Mouse (Mus musculus) lung, embryonic 15.5 days (tissue): ENCODE data around the gene Fbxo7. TPM values are rescaled to one million over a fixed set of nuclear protein-coding genes. Genes with fewer than 3 reads are reported as not detected.
A peak's percentile ranks its signal among the peaks of the same experiment; 100 is the strongest.

Experiments
- ATAC-seq: fragments of 200-750 bp; cut with Nextera tagmentation; 2 replicates; pipeline ENCODE4 v1.8.0; 2017; ENCODE audit warnings: moderate number of reproducible peaks, borderline replicate concordance; ENCODE audit not compliant: low FRiP score, low TSS enrichment; ENCODE audit errors: extremely low read depth
- H3K27ac ChIP-seq: fragments of 300-500 bp; sonication (generic); 2 replicates; pipeline ENCODE4 v1.5.1; 2015; ENCODE audit warnings: moderate library complexity, mild to moderate bottlenecking, inconsistent platforms
- H3K27me3 ChIP-seq: fragments of 300-500 bp; sonication (generic); 2 replicates; pipeline ENCODE4 v1.6.1; 2015; ENCODE audit warnings: inconsistent platforms
- H3K36me3 ChIP-seq: fragments of 300-500 bp; sonication (generic); 2 replicates; pipeline ENCODE4 v1.6.1; 2015; ENCODE audit warnings: inconsistent platforms
- H3K4me1 ChIP-seq: fragments of 300-500 bp; sonication (generic); 2 replicates; pipeline ENCODE4 v1.6.1; 2015; ENCODE audit warnings: inconsistent platforms
- H3K4me2 ChIP-seq: fragments of 300-500 bp; sonication (generic); 2 replicates; pipeline ENCODE4 v1.6.1; 2015; ENCODE audit warnings: inconsistent platforms, mild to moderate bottlenecking, moderate library complexity
- H3K4me3 ChIP-seq: fragments of 300-500 bp; sonication (generic); 2 replicates; pipeline ENCODE4 v1.5.1; 2015; ENCODE audit warnings: mild to moderate bottlenecking, inconsistent platforms
- H3K9ac ChIP-seq: fragments of 300-500 bp; sonication (generic); 2 replicates; pipeline ENCODE4 v1.6.1; 2015; ENCODE audit warnings: inconsistent platforms
- H3K9me3 ChIP-seq: fragments of 300-500 bp; sonication (generic); 2 replicates; pipeline ENCODE4 v1.6.1; 2016; ENCODE audit warnings: inconsistent platforms
- WGBS: fragments of 180-500 bp; shearing (Covaris S2); methylation state at CpG from one replicate; pipeline ENCODE4 v1.1.7; 2015; 5-methylcytosine and 5-hydroxymethylcytosine counted together
- polyA plus RNA-seq: library from polyadenylated mRNA; unstranded; fragments of >200 nt; fragmentation: Nextera tagmentation; extraction: Ambion mirVana; gene quantifications from 2 replicates; pipeline ENCODE4 v1.2.1, GENCODE M21; 2015

Gene Fbxo7
- 22.9 and 26.4 TPM in 2 replicates for polyA plus RNA-seq

DNA sequence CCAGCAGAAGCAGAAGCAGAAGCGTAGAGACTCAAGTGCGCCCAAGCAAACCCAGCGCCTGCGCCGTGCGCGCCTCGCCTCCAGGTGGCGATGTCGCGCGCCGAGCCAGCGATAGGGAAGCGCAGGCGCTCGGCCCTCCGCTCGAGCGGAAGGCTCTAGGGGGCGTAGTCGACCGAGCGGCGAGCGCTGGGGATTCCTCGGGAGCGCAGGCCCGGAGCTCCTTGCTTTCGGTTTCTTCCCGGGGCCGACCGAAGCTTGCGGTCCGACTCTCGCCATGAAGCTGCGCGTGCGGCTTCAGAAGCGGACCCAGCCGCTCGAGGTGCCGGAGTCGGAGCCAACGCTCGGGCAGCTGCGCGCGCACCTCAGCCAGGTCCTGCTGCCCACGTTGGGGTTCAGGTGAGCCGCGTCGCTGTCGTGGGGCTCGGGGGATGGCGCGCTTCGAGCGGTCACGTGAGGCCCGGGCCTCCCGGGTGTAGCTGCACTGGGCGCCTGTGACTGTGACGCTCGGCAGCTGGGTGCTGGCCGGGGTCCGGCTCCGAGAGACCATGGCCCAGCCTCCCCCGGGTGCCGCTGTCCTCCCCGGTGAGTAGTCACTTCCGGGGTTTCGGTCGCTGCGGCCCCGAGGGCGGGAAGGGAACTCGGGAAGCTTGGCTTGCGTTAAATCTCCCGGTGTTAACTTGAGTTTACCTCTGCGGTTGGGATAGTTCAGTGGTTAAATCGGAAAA, at the start of gene Fbxo7:
TSS of gene Fbxo7 (plus strand) at position 224 of the 725 bp plus-strand sequence.
- WGBS, result under 1% methylated on average over 82 of the region's 82 CpGs
- Histone ChIP-seq H3K9me3 (no peaks in the 10 kb centered on the region), H3K36me3 (no peaks in the 10 kb centered on the region), H3K27me3 (no peaks in the 10 kb centered on the region), H3K4me1 (peaks cover 13% of the 10 kb centered on the region), H3K27ac (peak within 1 kb of the TSS; percentile 96), H3K4me3 (peak within 1 kb of the TSS; percentile 98), H3K9ac (peak within 1 kb of the TSS; percentile 84), H3K4me2 (peak within 1 kb of the TSS; percentile 73)
- peak; percentile 95 for ATAC-seq

DNA sequence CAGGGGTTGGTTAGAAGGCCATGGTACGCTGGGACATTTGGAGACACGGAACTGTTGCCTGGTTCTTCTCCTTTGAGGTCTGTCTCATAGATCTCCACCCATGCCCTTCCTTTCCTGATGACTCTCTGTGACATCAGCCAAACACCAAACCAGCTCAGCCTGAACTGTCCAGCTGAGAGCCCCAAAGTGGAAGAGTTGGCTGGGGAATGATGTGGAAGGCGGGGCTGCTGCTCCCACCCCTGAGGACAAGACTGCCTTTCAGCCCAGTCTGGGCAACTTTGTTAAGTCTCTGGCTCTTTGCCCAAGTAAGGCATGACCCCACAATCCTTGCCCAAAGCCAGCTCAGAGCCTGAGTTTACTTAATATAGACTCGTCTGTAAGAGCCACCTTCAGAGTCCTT, 48.9 kb upstream of the Fbxo7 start:
- Histone ChIP-seq H3K4me2 (no peak overlapping the region), H3K36me3 (no peaks in the 10 kb centered on the region), H3K27me3 (no peaks in the 10 kb centered on the region), H3K27ac (no peak overlapping the region), H3K4me3 (no peak overlapping the region), H3K9ac (no peak overlapping the region), H3K4me1 (no peaks in the 10 kb centered on the region), H3K9me3 (no peaks in the 10 kb centered on the region)
- 57% methylated on average over 4 of the region's 4 CpGs for WGBS
- ATAC-seq, result no peak

DNA sequence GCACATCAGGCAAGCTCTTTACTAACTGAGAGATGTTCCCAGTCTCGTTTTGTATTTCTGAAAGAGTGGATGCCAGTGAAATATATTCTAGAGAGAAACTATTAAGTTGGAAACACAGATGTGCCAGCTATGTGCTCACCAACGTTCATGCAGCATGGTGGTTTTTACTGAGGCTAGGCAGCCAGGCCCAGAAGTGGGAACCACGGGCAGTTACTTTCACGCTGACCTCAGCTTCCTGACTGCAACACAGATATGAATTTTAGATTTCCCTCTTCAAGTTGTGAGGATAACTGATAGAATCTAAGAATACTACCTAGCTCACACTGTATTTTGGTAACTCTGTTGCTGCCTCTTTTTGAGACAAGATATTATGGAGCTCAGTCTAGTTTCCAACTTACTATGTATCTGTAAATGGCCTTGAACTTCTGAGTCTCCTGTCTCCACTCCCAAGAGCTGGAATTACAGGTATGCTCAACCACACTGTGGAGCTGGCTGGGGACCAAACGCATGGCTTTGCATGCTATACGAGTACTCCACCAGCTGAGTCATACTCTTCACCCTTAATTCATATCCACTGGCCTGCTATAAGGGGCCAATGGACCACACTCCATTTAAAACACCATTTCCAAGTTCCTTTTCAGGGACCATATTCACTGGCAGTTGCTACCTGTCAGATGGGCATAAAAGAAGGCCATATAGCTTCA, 32.2 kb upstream of the Fbxo7 start:
- Histone ChIP-seq H3K4me3 (no peak overlapping the region), H3K4me1 (no peaks in the 10 kb centered on the region), H3K27me3 (no peaks in the 10 kb centered on the region), H3K4me2 (no peak overlapping the region), H3K9me3 (no peaks in the 10 kb centered on the region), H3K27ac (no peak overlapping the region), H3K9ac (no peak overlapping the region), H3K36me3 (no peaks in the 10 kb centered on the region)
- no peak for ATAC-seq
- WGBS, result 67% methylated on average over 6 of the region's 6 CpGs

DNA sequence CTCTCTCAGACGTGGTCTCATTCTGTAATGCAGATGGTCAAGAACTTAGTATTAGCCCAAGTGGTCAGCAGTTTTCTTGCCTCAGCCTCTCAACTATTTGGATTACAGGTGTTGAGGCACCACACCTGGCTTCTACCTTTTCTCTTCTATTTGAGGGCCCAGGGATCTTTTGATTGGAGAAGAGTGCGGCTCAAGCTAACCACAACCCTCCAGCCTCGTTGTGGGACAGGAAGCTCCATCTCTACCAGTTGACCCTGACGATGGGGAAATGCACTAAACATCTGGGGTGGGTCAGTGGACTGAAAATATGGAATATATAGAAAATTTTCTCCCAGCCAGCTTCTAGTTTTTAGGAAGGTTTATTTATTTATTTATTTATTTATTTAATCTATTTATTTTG, 29.4 kb upstream of the Fbxo7 start:
- no peak for ATAC-seq
- Histone ChIP-seq H3K4me1 (peaks cover 4% of the 10 kb centered on the region; the same call in 1 of the 2 replicates), H3K9me3 (no peaks in the 10 kb centered on the region), H3K27me3 (no peaks in the 10 kb centered on the region), H3K9ac (no peak overlapping the region), H3K4me2 (no peak overlapping the region), H3K36me3 (no peaks in the 10 kb centered on the region), H3K4me3 (no peak overlapping the region), H3K27ac (no peak overlapping the region)
- WGBS, result 68% methylated on average over 4 of the region's 4 CpGs

DNA sequence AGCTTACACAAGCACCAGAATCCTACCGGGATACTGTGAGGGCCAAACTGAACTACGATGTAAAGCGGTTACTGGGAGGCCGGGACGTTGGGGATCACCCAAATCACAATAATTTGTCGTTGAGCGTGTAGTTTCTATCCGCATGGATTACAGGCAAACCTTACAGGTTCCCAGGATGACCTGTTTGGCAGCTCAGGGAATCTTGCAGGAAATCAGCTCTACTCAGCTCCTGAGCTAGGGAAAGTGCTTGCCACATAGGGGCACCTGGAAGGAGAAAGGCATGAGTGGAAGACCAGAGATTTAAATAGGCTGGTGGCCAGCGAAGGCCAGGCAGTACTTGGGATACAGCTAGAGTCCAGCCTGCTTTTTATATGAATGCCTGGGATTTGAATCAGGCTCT, 27.9 kb upstream of the Fbxo7 start:
- Histone ChIP-seq H3K27me3 (no peaks in the 10 kb centered on the region), H3K4me1 (peaks cover 4% of the 10 kb centered on the region; the same call in 1 of the 2 replicates), H3K36me3 (no peaks in the 10 kb centered on the region), H3K9ac (no peak overlapping the region), H3K4me2 (no peak overlapping the region), H3K4me3 (no peak overlapping the region), H3K27ac (no peak overlapping the region), H3K9me3 (no peaks in the 10 kb centered on the region)
- 83% methylated on average over 9 of the region's 9 CpGs for WGBS
- ATAC-seq, result no peak

DNA sequence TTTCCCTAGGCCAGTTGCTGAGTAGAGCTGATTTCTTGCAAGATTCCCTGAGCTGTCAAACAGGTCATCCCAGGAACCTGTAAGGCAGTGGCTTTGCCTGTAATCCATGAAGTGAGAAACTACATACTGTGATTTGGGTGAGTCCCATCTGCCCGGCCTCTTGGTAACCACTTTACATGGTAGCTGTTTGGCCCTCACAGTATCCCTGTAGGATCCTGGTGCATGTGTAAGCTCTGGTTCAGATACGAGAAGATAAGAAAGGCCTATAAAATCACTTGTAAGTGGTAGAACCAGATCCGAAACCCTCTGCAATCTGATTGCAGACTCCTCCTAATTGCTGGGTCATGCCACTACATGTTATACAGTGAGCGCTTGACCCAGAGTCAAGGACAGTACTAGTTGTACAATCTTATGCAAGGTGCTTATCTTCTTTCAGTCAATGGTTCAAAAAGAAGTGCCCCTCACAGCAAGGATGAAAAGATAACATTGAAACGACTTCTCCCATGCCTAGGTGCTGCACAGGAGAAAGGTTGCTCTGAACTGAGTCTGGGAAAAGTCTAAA, 27.1 kb upstream of the Fbxo7 start:
- Histone ChIP-seq H3K36me3 (no peaks in the 10 kb centered on the region), H3K4me1 (peaks cover 4% of the 10 kb centered on the region; the same call in 1 of the 2 replicates), H3K4me3 (no peak overlapping the region), H3K9me3 (no peaks in the 10 kb centered on the region), H3K4me2 (no peak overlapping the region), H3K9ac (no peak overlapping the region), H3K27ac (no peak overlapping the region), H3K27me3 (no peaks in the 10 kb centered on the region)
- ATAC-seq, result no peak
- WGBS, result 47% methylated on average over 5 of the region's 5 CpGs

DNA sequence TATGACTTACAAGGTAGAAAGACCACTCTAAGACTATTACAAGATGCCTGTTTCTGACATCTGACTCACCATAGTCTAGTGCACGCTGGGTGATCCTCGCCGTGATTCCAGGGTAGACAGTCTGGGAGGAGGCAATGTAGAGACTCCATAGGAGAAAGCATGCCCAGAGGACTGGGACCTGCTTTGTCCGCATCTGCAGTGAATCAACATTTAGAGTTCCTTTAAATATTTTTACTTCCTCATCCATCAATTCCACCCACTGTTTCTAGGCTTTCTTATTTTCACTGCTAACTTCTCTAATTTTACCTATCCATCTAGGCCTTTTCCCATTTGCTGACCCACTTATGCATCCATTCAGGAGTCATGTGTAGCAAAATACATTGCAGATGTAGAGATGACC, 21.3 kb upstream of the Fbxo7 start:
- Histone ChIP-seq H3K4me3 (no peak overlapping the region), H3K36me3 (no peaks in the 10 kb centered on the region), H3K27me3 (no peaks in the 10 kb centered on the region), H3K4me1 (peaks cover 4% of the 10 kb centered on the region; the same call in 1 of the 2 replicates), H3K9me3 (no peaks in the 10 kb centered on the region), H3K27ac (no peak overlapping the region), H3K4me2 (no peak overlapping the region), H3K9ac (no peak overlapping the region)
- 90% methylated on average over 4 of the region's 4 CpGs for WGBS
- ATAC-seq, result no peak

DNA sequence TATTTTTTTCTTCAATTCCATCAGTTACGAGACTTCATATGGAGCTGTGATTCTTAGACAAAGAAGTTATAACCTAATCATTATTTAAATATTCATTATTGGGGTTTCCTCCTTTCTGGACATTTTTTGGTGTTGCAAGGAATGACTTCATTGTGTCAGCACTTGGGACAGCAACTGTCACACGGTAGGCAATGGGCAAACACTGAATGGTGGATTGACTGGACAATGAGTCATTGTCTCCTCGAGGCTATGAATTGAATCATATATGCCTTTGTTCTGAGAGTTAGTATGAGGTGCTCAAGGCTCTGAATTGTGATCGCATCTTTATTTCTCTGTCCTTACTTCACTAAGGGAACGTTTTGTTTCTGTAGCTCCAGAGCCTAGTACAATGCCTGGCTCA, 15.3 kb upstream of the Fbxo7 start:
- no peaks in the 10 kb centered on the region for H3K4me1 ChIP-seq
- no peak overlapping the region for H3K4me3 ChIP-seq
- no peaks in the 10 kb centered on the region for H3K27me3 ChIP-seq
- no peak overlapping the region for H3K4me2 ChIP-seq
- no peak overlapping the region for H3K27ac ChIP-seq
- WGBS, result 74% methylated on average over 5 of the region's 5 CpGs
- no peak for ATAC-seq
- H3K9ac ChIP-seq, result no peak overlapping the region
- no peaks in the 10 kb centered on the region for H3K9me3 ChIP-seq
- no peaks in the 10 kb centered on the region for H3K36me3 ChIP-seq

DNA sequence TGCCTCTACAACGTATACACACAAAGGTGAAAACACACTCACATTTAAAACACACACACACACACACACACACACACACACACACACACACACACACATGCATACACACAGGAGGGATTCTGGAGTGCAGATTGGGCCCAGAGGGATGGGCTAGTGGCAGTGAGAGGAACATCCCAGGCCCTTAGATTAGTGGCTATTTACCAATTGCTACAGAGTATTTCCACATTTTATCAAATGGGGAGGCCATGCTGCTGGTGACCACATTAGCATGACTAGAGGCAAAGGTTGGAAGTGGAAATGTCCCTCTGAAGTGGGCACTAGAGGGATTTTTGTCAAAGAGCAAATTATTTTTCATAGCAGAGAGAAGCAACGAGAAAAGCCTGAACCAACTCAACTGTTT, 12.1 kb upstream of the Fbxo7 start:
- no peaks in the 10 kb centered on the region for H3K36me3 ChIP-seq
- H3K9me3 ChIP-seq, result no peaks in the 10 kb centered on the region
- no peaks in the 10 kb centered on the region for H3K4me1 ChIP-seq
- WGBS, result 78% methylated on average over 2 of the region's 2 CpGs
- H3K4me2 ChIP-seq, result no peak overlapping the region
- ATAC-seq, result no peak
- H3K9ac ChIP-seq, result no peak overlapping the region
- no peak overlapping the region for H3K4me3 ChIP-seq
- no peak overlapping the region for H3K27ac ChIP-seq
- no peaks in the 10 kb centered on the region for H3K27me3 ChIP-seq

DNA sequence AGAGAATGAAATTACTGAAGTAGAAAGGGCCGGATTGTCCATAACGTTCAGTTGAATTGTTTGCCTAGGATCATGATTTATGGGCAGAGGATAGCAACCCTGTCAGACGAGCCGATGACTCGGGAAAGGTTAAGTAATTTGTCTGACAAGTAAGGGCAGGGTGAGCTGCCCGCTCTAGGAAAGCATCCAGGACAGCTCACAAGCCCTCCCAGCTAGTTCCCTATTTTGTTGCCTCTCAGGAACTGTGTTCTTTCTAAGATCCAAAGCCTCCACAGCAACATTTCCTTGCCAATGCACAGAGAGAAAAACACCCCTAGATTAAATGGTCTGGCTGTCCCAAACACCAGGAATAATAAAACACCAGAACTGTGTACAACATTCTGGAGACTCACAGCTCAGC, 11.1 kb upstream of the Fbxo7 start:
- no peak overlapping the region for H3K27ac ChIP-seq
- no peaks in the 10 kb centered on the region for H3K27me3 ChIP-seq
- no peaks in the 10 kb centered on the region for H3K9me3 ChIP-seq
- H3K4me1 ChIP-seq, result no peaks in the 10 kb centered on the region
- no peak overlapping the region for H3K4me3 ChIP-seq
- no peak overlapping the region for H3K9ac ChIP-seq
- H3K36me3 ChIP-seq, result no peaks in the 10 kb centered on the region
- H3K4me2 ChIP-seq, result no peak overlapping the region
- no peak for ATAC-seq
- 9% methylated on average over 6 of the region's 6 CpGs for WGBS

DNA sequence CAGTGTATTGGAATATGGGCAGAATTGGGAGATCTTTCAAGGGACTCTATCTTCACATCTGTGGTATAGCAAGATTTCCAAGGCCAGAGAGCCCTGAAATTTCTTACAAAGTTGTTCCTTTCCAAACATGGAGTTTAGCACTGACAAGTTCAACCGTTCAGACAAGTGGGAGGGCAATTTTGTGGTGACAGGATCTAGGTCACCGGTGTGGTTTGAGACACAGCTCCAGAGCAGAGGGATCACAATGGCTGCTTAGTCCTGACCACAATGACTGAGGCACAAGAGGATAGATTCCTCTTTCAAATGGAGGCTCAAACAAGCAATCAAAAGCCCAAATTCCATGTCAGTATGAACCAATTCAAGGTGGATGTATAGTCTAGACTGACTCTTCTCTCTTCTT, 10.6 kb upstream of the Fbxo7 start:
- Histone ChIP-seq H3K27ac (no peak overlapping the region), H3K9me3 (no peaks in the 10 kb centered on the region), H3K4me2 (no peak overlapping the region), H3K9ac (no peak overlapping the region), H3K36me3 (no peaks in the 10 kb centered on the region), H3K4me3 (no peak overlapping the region), H3K4me1 (no peaks in the 10 kb centered on the region), H3K27me3 (no peaks in the 10 kb centered on the region)
- ATAC-seq, result no peak
- 71% methylated on average over 2 of the region's 2 CpGs for WGBS

DNA sequence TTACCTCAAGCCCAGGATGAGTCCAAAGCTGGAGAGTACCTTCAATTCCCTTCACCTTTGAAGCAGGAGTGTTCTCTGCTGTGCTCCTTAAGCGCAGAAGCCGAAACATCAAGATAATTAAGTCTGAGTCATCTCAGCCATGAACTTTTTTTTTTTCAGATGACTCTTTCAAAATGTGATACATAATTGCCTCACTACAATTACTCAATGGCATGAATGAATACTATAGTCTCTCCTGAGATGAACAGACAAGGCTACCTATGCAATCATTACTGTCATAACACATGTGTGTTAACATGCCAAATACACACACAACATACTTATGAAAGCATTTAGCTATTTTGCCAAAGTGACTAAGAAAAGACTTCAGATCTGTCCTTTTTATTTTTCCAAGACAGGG, 10.0 kb upstream of the Fbxo7 start, which contains the start of gene Bpifc:
TSS of gene Bpifc (minus strand) at position 115 of the 400 bp plus-strand sequence.
- no peaks in the 10 kb centered on the region for H3K36me3 ChIP-seq
- no peak for ATAC-seq
- WGBS, result 92% methylated on average over 2 of the region's 2 CpGs

More for the DNA sequence above, 10.0 kb upstream of the Fbxo7 start, which contains the start of gene Bpifc:
- H3K4me3 ChIP-seq, result no peak within 1 kb of the TSS
- no peaks in the 10 kb centered on the region for H3K27me3 ChIP-seq
- H3K4me1 ChIP-seq, result no peaks in the 10 kb centered on the region
- H3K4me2 ChIP-seq, result no peak within 1 kb of the TSS
- H3K27ac ChIP-seq, result no peak within 1 kb of the TSS
- no peaks in the 10 kb centered on the region for H3K9me3 ChIP-seq
- H3K9ac ChIP-seq, result no peak within 1 kb of the TSS
